Mouse (Mus musculus): ENCODE results near the gene Gapvd1. TPM values are rescaled to one million over a fixed set of nuclear protein-coding genes. Genes with fewer than 3 reads are reported as not detected.

Gapvd1 gene
- polyA plus RNA-seq, 1 experiment from 2014 or later = 126 TPM

GRCm38 (mm10) chr2:34671385-34672026 lies 83.5 kb downstream of the Gapvd1 start:
- peaks cover 13% of the 10 kb centered on the region for H3K36me3 ChIP-seq
- no peaks in the 10 kb centered on the region for H3K9me3 ChIP-seq (replicated peaks)
- H3K4me2 ChIP-seq (replicated peaks) = peak overlapping the region; percentile 62
- peak overlapping the region; percentile 65 for H3K9ac ChIP-seq
- H3K27ac ChIP-seq = peak overlapping the region; percentile 66
- peaks cover 34% of the 10 kb centered on the region for H3K4me1 ChIP-seq
- H3K27me3 ChIP-seq = peaks cover 9% of the 10 kb centered on the region; the same call in 1 of the 2 replicates
- WGBS = 28% methylated on average over 31 of the region's 31 CpGs
- H3K4me3 ChIP-seq = peak overlapping the region; percentile 35
- ATAC-seq (ENCODE audit: low FRiP score) = peak; percentile 52

- Histone ChIP-seq H3K9me3 (replicated peaks) (no peaks in the 10 kb centered on the region), H3K27me3 (peaks cover 9% of the 10 kb centered on the region; the same call in 1 of the 2 replicates), H3K9ac (no peak overlapping the region), H3K4me1 (peaks cover 34% of the 10 kb centered on the region), H3K4me3 (no peak overlapping the region), H3K4me2 (replicated peaks) (no peak overlapping the region), H3K27ac (no peak overlapping the region), H3K36me3 (peaks cover 5% of the 10 kb centered on the region)
- no peak for ATAC-seq (ENCODE audit: low FRiP score)
- 82% methylated on average over 6 of the region's 6 CpGs for WGBS
Measured at GRCm38 (mm10) chr2:34670470-34670869, 84.6 kb downstream of the Gapvd1 start.

- Histone ChIP-seq H3K4me1 (peaks cover 37% of the 10 kb centered on the region), H3K9ac (no peak overlapping the region), H3K9me3 (replicated peaks) (no peaks in the 10 kb centered on the region), H3K27ac (no peak overlapping the region), H3K27me3 (peaks cover 9% of the 10 kb centered on the region; the same call in 1 of the 2 replicates), H3K4me2 (replicated peaks) (no peak overlapping the region), H3K4me3 (no peak overlapping the region), H3K36me3 (no peaks in the 10 kb centered on the region)
- 64% methylated on average over 8 of the region's 8 CpGs for WGBS
- no peak for ATAC-seq (ENCODE audit: low FRiP score)
Measured at GRCm38 (mm10) chr2:34669203-34669746, 85.8 kb downstream of the Gapvd1 start.

- Histone ChIP-seq H3K27ac (peak overlapping the region; percentile 40; the same call in 1 of the 2 replicates), H3K27me3 (peaks cover 9% of the 10 kb centered on the region; the same call in 1 of the 2 replicates), H3K4me2 (replicated peaks) (0 out of 2 replicates have a peak overlapping the region, but pooled peaks have one; percentile 6), H3K36me3 (no peaks in the 10 kb centered on the region), H3K9me3 (replicated peaks) (no peaks in the 10 kb centered on the region), H3K9ac (no peak overlapping the region), H3K4me3 (no peak overlapping the region), H3K4me1 (peaks cover 37% of the 10 kb centered on the region)
- 44% methylated on average over 17 of the region's 17 CpGs for WGBS
- 0 out of 2 replicates have a peak, but pooled peaks have one; percentile 21 for ATAC-seq (ENCODE audit: low FRiP score)
Measured at GRCm38 (mm10) chr2:34668440-34669191, 86.4 kb downstream of the Gapvd1 start.

GRCm38 (mm10) chr2:34667820-34668219 lies 87.2 kb downstream of the Gapvd1 start:
- 27% methylated on average over 10 of the region's 10 CpGs for WGBS
- no peak overlapping the region for H3K9ac ChIP-seq

GRCm38 (mm10) chr2:34647410-34647809 lies 107.6 kb downstream of the Gapvd1 start:
- no peaks in the 10 kb centered on the region for H3K9me3 ChIP-seq (replicated peaks)
- no peaks in the 10 kb centered on the region for H3K36me3 ChIP-seq
- no peak overlapping the region for H3K27ac ChIP-seq
- peaks cover 12% of the 10 kb centered on the region for H3K4me1 ChIP-seq
- no peak overlapping the region for H3K4me3 ChIP-seq
- no peak for ATAC-seq (ENCODE audit: low FRiP score)
- 68% methylated on average over 11 of the region's 11 CpGs for WGBS
- H3K9ac ChIP-seq = no peak overlapping the region
- H3K4me2 ChIP-seq (replicated peaks) = no peak overlapping the region
- no peaks in the 10 kb centered on the region for H3K27me3 ChIP-seq

More at GRCm38 (mm10) chr2:34667820-34668219, 87.2 kb downstream of the Gapvd1 start:
- no peak overlapping the region for H3K4me3 ChIP-seq
- peak overlapping the region; percentile 40; the same call in 1 of the 2 replicates for H3K27ac ChIP-seq
- no peaks in the 10 kb centered on the region for H3K36me3 ChIP-seq
- peaks cover 9% of the 10 kb centered on the region; the same call in 1 of the 2 replicates for H3K27me3 ChIP-seq
- no peaks in the 10 kb centered on the region for H3K9me3 ChIP-seq (replicated peaks)
- ATAC-seq (ENCODE audit: low FRiP score) = no peak
- peaks cover 37% of the 10 kb centered on the region for H3K4me1 ChIP-seq
- 0 out of 2 replicates have a peak overlapping the region, but pooled peaks have one; percentile 6 for H3K4me2 ChIP-seq (replicated peaks)

GRCm38 (mm10) chr2:34646541-34646865 lies 108.5 kb downstream of the Gapvd1 start:
- no peaks in the 10 kb centered on the region for H3K9me3 ChIP-seq (replicated peaks)
- WGBS = 7% methylated on average over 5 of the region's 5 CpGs
- no peak overlapping the region for H3K27ac ChIP-seq
- H3K4me1 ChIP-seq = peaks cover 12% of the 10 kb centered on the region
- no peaks in the 10 kb centered on the region for H3K27me3 ChIP-seq
- H3K4me3 ChIP-seq = peak overlapping the region; percentile 27
- no peaks in the 10 kb centered on the region for H3K36me3 ChIP-seq
- no peak overlapping the region for H3K9ac ChIP-seq
- H3K4me2 ChIP-seq (replicated peaks) = peak overlapping the region; percentile 54
- no peak for ATAC-seq (ENCODE audit: low FRiP score)

GRCm38 (mm10) chr2:34645851-34646540 lies 109.0 kb downstream of the Gapvd1 start:
- ATAC-seq (ENCODE audit: low FRiP score) = peak; percentile 65
- H3K9ac ChIP-seq = 0 out of 2 replicates have a peak overlapping the region, but pooled peaks have one; percentile 38

GRCm38 (mm10) chr2:34644571-34645526 lies 110.2 kb downstream of the Gapvd1 start:
- Histone ChIP-seq H3K27me3 (no peaks in the 10 kb centered on the region), H3K4me1 (peaks cover 15% of the 10 kb centered on the region), H3K27ac (no peak overlapping the region), H3K9me3 (replicated peaks) (no peaks in the 10 kb centered on the region), H3K9ac (no peak overlapping the region), H3K4me3 (no peak overlapping the region), H3K4me2 (replicated peaks) (no peak overlapping the region), H3K36me3 (no peaks in the 10 kb centered on the region)
- WGBS = 31% methylated on average over 22 of the region's 22 CpGs
- no peak for ATAC-seq (ENCODE audit: low FRiP score)

More at GRCm38 (mm10) chr2:34645851-34646540, 109.0 kb downstream of the Gapvd1 start:
- Histone ChIP-seq H3K4me2 (replicated peaks) (peak overlapping the region; percentile 54), H3K9me3 (replicated peaks) (no peaks in the 10 kb centered on the region), H3K4me3 (peak overlapping the region; percentile 27), H3K27ac (no peak overlapping the region), H3K4me1 (peaks cover 13% of the 10 kb centered on the region), H3K27me3 (no peaks in the 10 kb centered on the region), H3K36me3 (no peaks in the 10 kb centered on the region)
- 14% methylated on average over 21 of the region's 21 CpGs for WGBS

GRCm38 (mm10) chr2:34642351-34642750 lies 112.7 kb downstream of the Gapvd1 start:
- Histone ChIP-seq H3K36me3 (no peaks in the 10 kb centered on the region), H3K4me1 (peaks cover 19% of the 10 kb centered on the region), H3K9ac (no peak overlapping the region), H3K27me3 (no peaks in the 10 kb centered on the region), H3K27ac (no peak overlapping the region), H3K9me3 (replicated peaks) (no peaks in the 10 kb centered on the region), H3K4me3 (no peak overlapping the region), H3K4me2 (replicated peaks) (no peak overlapping the region)
- WGBS = 24% methylated on average over 2 of the region's 2 CpGs
- ATAC-seq (ENCODE audit: low FRiP score) = no peak

- peaks cover 18% of the 10 kb centered on the region for H3K4me1 ChIP-seq
- peak; percentile 2; the same call in 1 of the 2 replicates for ATAC-seq (ENCODE audit: low FRiP score)
- H3K9me3 ChIP-seq (replicated peaks) = no peaks in the 10 kb centered on the region
- no peak overlapping the region for H3K27ac ChIP-seq
- no peaks in the 10 kb centered on the region for H3K27me3 ChIP-seq
- H3K4me2 ChIP-seq (replicated peaks) = no peak overlapping the region
- H3K9ac ChIP-seq = no peak overlapping the region
- H3K36me3 ChIP-seq = no peaks in the 10 kb centered on the region
- 63% methylated on average over 5 of the region's 5 CpGs for WGBS
- H3K4me3 ChIP-seq = no peak overlapping the region
Measured at GRCm38 (mm10) chr2:34639725-34640124, 115.3 kb downstream of the Gapvd1 start.

Measured in hindbrain, embryonic 12.5 days (tissue).